Mouse (Mus musculus) midbrain, embryonic 13.5 days (tissue): ENCODE measurements around the gene Hoxa9. TPM values are rescaled to one million over a fixed set of nuclear protein-coding genes. Genes with fewer than 3 reads are reported as not detected.

Experiments
- ATAC-seq: fragments of 200-750 bp; cut with Nextera tagmentation; 2 replicates; pipeline ENCODE4 v1.8.0; 2017; ENCODE audit warnings: mild to moderate bottlenecking, moderate TSS enrichment, moderate library complexity
- H3K27ac ChIP-seq: fragments of 300-500 bp; sonication (generic); 2 replicates; pipeline ENCODE4 v1.5.1; 2015; ENCODE audit warnings: inconsistent platforms, mild to moderate bottlenecking, moderate library complexity
- H3K27me3 ChIP-seq: fragments of 300-500 bp; sonication (generic); 2 replicates; pipeline ENCODE4 v1.6.1; 2015; ENCODE audit warnings: mild to moderate bottlenecking, inconsistent platforms
- H3K36me3 ChIP-seq: fragments of 300-500 bp; sonication (generic); 2 replicates; pipeline ENCODE4 v1.6.1; 2015; ENCODE audit warnings: mild to moderate bottlenecking, inconsistent platforms
- H3K4me1 ChIP-seq: fragments of 300-500 bp; sonication (generic); replicated peaks from 2 replicates; pipeline ENCODE4 v1.6.1; 2015; ENCODE audit warnings: inconsistent platforms
- H3K4me2 ChIP-seq: fragments of 300-500 bp; sonication (generic); replicated peaks from 2 replicates; pipeline ENCODE4 v1.6.1; 2015; ENCODE audit warnings: moderate library complexity, mild to moderate bottlenecking, inconsistent platforms
- H3K4me3 ChIP-seq: fragments of 300-500 bp; sonication (generic); replicated peaks from 2 replicates; pipeline ENCODE4 v1.5.1; 2015; ENCODE audit warnings: mild to moderate bottlenecking, inconsistent platforms
- H3K9ac ChIP-seq: fragments of 300-500 bp; sonication (generic); replicated peaks from 2 replicates; pipeline ENCODE4 v1.6.1; 2015; ENCODE audit warnings: mild to moderate bottlenecking, inconsistent platforms
- H3K9me3 ChIP-seq: fragments of 300-500 bp; sonication (generic); 2 replicates; pipeline ENCODE4 v1.6.1; 2016; ENCODE audit warnings: mild to moderate bottlenecking, inconsistent platforms
- WGBS: fragments of 180-500 bp; shearing (Covaris S2); methylation state at CpG from one replicate; pipeline ENCODE4 v1.1.7; 2015; 5-methylcytosine and 5-hydroxymethylcytosine counted together
- polyA plus RNA-seq: library from polyadenylated mRNA; unstranded; fragments of >200 nt; fragmentation: Nextera tagmentation; extraction: Ambion mirVana; gene quantifications from 2 replicates; pipeline ENCODE4 v1.2.1, GENCODE M21; 2015

The Hoxa9 gene
- polyA plus RNA-seq, 1 experiment from 2014 or later, result not detected

GRCm38 (mm10) chr6:52238155-52238545, 7.3 kb upstream of the Hoxa9 start:
- no peaks in the 10 kb centered on the region for H3K9me3 ChIP-seq
- no peak overlapping the region for H3K4me3 ChIP-seq
- no peak overlapping the region for H3K4me2 ChIP-seq
- ATAC-seq, result no peak
- H3K36me3 ChIP-seq, result no peaks in the 10 kb centered on the region
- H3K4me1 ChIP-seq, result 0 out of 2 replicates have a peak, but pooled peaks cover 3% of the 10 kb centered on the region
- peaks cover 99% of the 10 kb centered on the region for H3K27me3 ChIP-seq
- no peak overlapping the region for H3K9ac ChIP-seq
- WGBS, result 4% methylated on average over 7 of the region's 7 CpGs
- no peak overlapping the region for H3K27ac ChIP-seq

GRCm38 (mm10) chr6:52237346-52238154, 6.7 kb upstream of the Hoxa9 start:
- no peak overlapping the region for H3K4me3 ChIP-seq
- no peak for ATAC-seq
- H3K4me1 ChIP-seq, result 0 out of 2 replicates have a peak, but pooled peaks cover 3% of the 10 kb centered on the region
- WGBS, result 7% methylated on average over 10 of the region's 10 CpGs
- H3K36me3 ChIP-seq, result no peaks in the 10 kb centered on the region
- H3K27ac ChIP-seq, result no peak overlapping the region
- no peak overlapping the region for H3K9ac ChIP-seq
- no peaks in the 10 kb centered on the region for H3K9me3 ChIP-seq
- no peak overlapping the region for H3K4me2 ChIP-seq
- H3K27me3 ChIP-seq, result peaks cover 99% of the 10 kb centered on the region

DNA sequence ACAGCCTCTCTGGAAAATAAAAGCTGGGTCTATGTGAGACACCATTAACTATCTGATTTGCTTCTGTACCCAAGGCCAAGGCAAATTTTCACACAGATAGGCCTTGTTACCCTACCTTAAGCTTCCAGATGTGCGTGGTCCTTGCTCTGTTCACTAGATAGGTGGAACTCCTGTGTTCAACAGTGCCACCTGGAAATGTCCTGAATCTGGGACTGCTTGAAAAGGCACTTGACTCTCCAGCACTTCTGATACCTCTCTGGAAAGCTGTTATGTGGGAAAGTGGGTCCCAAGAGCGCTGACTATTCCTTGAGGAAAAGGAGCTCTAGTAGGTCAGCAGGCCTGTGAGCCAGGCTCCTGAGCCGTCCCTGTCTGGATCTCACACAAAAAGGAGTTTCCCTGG, 5.9 kb upstream of the Hoxa9 start:
- H3K27me3 ChIP-seq, result peaks cover 99% of the 10 kb centered on the region
- 0 out of 2 replicates have a peak, but pooled peaks cover 3% of the 10 kb centered on the region for H3K4me1 ChIP-seq
- WGBS, result 6% methylated on average over 3 of the region's 3 CpGs
- no peak for ATAC-seq
- no peak overlapping the region for H3K4me2 ChIP-seq
- no peaks in the 10 kb centered on the region for H3K9me3 ChIP-seq
- no peak overlapping the region for H3K4me3 ChIP-seq
- no peaks in the 10 kb centered on the region for H3K36me3 ChIP-seq
- no peak overlapping the region for H3K27ac ChIP-seq
- H3K9ac ChIP-seq, result no peak overlapping the region

DNA sequence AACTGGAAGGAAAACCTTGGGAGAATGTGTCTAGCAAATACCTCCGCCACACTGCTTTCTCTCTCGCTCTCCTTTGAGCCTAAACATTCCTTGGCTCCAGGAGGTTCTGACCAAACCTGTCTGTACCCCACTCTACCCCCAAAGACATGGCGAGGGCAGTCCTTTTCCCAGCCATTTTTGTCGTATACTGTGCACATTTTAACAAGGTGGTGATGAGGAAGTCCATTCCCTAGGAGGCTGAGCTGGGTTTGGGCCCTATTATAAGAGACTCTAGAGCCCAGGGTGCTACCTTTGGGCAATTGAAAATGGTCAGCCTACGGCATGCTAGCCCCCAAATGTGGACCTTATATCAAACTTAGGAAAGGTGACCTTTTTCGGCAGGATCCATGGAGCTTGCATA, 5.0 kb upstream of the Hoxa9 start:
- WGBS, result 20% methylated on average over 6 of the region's 6 CpGs
- Histone ChIP-seq H3K9me3 (no peaks in the 10 kb centered on the region), H3K27ac (no peak overlapping the region), H3K36me3 (no peaks in the 10 kb centered on the region), H3K4me1 (0 out of 2 replicates have a peak, but pooled peaks cover 3% of the 10 kb centered on the region), H3K9ac (no peak overlapping the region), H3K4me3 (no peak overlapping the region), H3K27me3 (peaks cover 97% of the 10 kb centered on the region), H3K4me2 (no peak overlapping the region)
- no peak for ATAC-seq

GRCm38 (mm10) chr6:52235267-52235666, 4.4 kb upstream of the Hoxa9 start:
- WGBS, result 29% methylated on average over 9 of the region's 9 CpGs
- H3K4me3 ChIP-seq, result no peak overlapping the region
- no peak overlapping the region for H3K9ac ChIP-seq
- no peaks in the 10 kb centered on the region for H3K9me3 ChIP-seq
- H3K4me2 ChIP-seq, result no peak overlapping the region
- peaks cover 97% of the 10 kb centered on the region for H3K27me3 ChIP-seq
- H3K4me1 ChIP-seq, result 0 out of 2 replicates have a peak, but pooled peaks cover 3% of the 10 kb centered on the region
- no peak overlapping the region for H3K27ac ChIP-seq
- H3K36me3 ChIP-seq, result no peaks in the 10 kb centered on the region
- no peak for ATAC-seq

DNA sequence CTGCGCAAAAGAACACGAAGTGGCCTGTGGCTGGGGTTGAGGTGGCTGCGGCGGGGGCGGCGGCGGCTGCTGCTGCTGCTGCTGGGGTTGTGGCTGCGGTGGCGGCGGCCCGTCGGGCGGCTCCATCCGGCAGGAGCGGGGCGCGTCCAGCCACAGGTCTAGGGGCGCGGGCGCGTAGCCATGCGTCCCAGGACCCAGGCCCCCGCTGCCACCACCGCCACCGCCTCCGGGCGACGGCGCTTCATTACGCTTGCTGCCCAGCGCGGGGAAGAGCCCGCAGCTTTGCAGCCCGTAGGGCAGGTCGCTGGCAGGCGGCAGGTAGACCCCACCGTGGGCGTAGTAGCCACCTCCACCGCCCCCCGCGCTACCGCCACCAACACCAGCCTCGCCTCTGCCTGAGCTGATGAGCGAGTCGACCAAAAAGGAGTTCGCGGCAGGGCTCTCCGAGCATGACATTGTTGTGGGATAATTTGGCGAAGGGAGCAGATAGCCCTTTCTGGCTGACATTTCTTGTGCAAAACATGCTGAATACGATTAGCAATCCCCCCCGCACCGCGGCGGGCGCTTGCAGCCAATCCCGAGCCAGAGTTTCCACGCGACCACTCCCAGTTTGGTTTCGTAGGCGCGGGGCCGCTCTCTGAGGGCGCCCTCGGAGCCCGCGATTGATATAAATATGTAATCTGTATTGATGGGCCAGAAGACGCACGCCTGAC, 3.7 kb upstream of the Hoxa9 start:
- Histone ChIP-seq H3K4me2 (no peak overlapping the region), H3K36me3 (no peaks in the 10 kb centered on the region), H3K9ac (no peak overlapping the region), H3K4me3 (no peak overlapping the region), H3K27me3 (peaks cover 97% of the 10 kb centered on the region), H3K4me1 (no peaks in the 10 kb centered on the region), H3K27ac (no peak overlapping the region), H3K9me3 (no peaks in the 10 kb centered on the region)
- 2% methylated on average over 67 of the region's 68 CpGs for WGBS
- no peak for ATAC-seq

DNA sequence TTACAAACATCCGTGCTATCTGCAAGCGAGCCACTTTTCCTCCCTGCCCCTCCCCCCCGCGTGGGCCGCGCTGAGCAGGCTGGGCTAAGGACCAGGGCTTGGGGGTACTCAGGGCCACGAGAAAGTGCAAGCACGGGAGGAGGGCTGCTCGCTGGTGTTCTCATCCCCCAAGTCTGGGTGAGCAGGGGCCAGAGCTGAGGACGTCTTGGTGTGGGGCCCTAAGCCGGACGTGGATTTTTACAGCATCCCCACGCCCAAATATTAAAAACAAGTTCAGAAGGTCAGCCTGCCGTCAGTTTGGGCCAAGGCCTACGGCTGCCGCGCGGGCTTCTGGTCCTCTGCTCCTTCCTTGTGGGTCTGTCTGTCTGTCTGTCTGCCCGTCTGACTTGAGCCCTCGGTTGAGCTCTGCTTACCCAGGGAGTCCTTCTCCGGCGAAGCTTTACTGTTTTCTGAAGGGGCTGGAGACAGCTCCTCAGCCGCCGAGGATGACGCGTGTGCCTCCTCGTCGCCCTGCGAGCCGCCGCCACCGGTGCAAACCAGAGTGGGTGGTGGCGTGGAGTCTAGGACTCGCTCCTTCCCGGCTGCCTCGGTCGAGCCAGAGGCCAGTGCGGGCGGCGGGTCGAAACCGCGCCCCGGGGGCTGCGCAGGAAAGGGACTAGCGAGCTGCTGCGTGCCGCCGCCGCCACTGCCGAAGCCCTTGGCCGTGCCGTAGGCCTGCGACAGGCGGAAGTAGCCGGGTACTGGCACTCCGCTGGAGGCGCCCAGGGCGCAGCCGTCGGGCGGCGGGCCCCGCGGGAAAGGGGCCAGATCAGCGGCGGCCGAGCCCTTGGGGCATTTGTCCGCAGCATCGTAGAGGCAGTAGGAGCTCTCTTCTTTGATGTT, 2.9 kb upstream of the Hoxa9 start:
- Histone ChIP-seq H3K4me3 (no peak overlapping the region), H3K27ac (no peak overlapping the region), H3K4me1 (no peaks in the 10 kb centered on the region), H3K27me3 (peaks cover 98% of the 10 kb centered on the region), H3K4me2 (no peak overlapping the region), H3K36me3 (no peaks in the 10 kb centered on the region), H3K9me3 (no peaks in the 10 kb centered on the region), H3K9ac (no peak overlapping the region)
- no peak for ATAC-seq
- 1% methylated on average over 70 of the region's 70 CpGs for WGBS

DNA sequence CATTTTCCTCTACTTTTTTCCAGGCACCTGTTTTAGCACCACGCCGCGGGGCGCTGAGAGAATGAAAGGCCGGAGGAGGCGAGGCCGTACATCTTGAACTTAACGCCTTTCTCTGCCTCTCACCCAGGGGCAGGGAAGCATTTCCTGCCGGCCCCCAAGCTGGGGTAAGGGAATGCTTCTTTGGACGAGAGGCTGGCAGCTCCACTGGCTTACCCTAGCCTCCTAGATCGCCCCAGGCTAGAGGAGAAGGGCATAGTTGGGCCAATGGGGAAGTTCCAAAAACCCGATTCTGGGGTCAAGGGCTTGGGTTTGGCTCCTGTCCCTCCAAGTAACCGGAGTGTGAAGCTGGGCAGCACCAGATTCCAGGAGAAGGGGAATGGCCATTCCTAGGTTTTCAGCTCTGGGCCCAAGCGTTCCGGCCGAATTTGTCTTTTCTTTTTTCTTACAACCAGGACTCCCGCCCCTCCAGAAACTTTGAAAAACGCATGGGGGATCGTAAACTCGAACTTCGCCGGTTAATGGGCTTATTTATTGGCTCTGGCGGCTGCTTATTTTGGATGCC, 2.2 kb upstream of the Hoxa9 start:
- Histone ChIP-seq H3K4me2 (no peak overlapping the region), H3K9me3 (no peaks in the 10 kb centered on the region), H3K27ac (no peak overlapping the region), H3K27me3 (peaks cover 97% of the 10 kb centered on the region), H3K4me1 (no peaks in the 10 kb centered on the region), H3K9ac (no peak overlapping the region), H3K4me3 (no peak overlapping the region), H3K36me3 (no peaks in the 10 kb centered on the region)
- no peak for ATAC-seq
- under 1% methylated on average over 23 of the region's 23 CpGs for WGBS

GRCm38 (mm10) chr6:52232568-52232965, 1.7 kb upstream of the Hoxa9 start:
- under 1% methylated on average over 18 of the region's 18 CpGs for WGBS
- peaks cover 97% of the 10 kb centered on the region for H3K27me3 ChIP-seq
- no peak overlapping the region for H3K4me2 ChIP-seq
- H3K9me3 ChIP-seq, result no peaks in the 10 kb centered on the region
- H3K9ac ChIP-seq, result no peak overlapping the region
- H3K27ac ChIP-seq, result no peak overlapping the region
- H3K36me3 ChIP-seq, result no peaks in the 10 kb centered on the region
- no peaks in the 10 kb centered on the region for H3K4me1 ChIP-seq
- ATAC-seq, result no peak
- H3K4me3 ChIP-seq, result no peak overlapping the region

DNA sequence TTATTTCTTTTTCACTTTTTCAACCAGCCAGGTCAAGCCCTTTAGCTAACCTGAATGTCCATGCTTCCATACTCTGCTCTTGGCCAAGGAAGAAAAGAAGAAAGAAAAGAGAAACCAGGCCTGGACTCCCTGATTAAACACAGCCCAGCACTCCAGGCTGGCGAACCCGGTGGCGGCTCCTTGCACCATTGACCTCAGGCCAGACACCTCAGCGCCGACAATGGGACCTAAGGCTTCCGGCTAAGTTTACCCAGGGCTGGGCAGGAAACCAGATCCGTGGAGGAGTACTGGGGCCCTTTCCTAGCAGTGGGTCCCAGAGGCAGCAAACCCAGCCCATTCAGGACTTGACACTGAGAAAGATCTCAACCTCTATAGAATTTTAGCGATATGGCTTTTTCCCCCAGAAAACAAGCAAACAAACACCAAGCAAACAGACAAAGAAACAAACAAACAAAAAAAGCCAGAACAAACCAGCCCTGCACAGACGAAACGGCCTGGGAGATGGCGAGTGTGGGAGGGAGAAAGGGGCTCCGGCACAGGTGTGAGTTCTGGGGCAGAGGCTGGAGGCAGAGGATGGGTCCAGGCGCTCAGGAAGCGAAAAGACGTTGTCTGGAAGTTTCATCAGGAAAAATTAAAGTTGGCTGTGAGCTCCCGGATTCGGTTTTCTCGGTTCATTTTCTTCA, 1.1 kb upstream of the Hoxa9 start:
- peaks cover 97% of the 10 kb centered on the region for H3K27me3 ChIP-seq
- 1% methylated on average over 18 of the region's 18 CpGs for WGBS
- no peak overlapping the region for H3K4me3 ChIP-seq
- no peaks in the 10 kb centered on the region for H3K36me3 ChIP-seq
- H3K4me2 ChIP-seq, result no peak overlapping the region
- no peaks in the 10 kb centered on the region for H3K9me3 ChIP-seq
- H3K27ac ChIP-seq, result no peak overlapping the region
- no peak overlapping the region for H3K9ac ChIP-seq
- ATAC-seq, result no peak
- H3K4me1 ChIP-seq, result no peaks in the 10 kb centered on the region
